Comparison of ENCODE assay signal across 12 mouse cellular contexts in the genomic region with DNA sequence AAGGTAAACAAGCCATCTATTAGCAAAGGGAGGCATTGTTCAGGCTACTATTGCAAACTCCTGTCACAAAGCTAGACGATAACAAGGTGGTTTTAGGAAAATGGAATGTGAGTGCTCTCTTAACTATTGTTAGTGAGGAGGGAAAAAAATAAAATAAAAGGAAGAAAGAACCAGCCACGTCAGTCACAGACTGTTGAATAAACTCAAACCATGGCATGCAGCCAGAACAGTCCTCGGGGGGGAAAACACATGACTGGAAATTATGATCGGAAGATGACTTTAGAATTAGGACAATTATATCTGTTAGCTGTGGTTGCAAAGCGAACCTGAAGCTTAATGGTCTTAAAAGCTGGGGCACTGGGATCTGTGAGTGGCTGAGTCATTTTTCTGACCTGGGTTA.
"Had no signal": no experiment of that assay in that cellular context is flagged by ENCODE, and none has a peak within 500 bp of the region (broad histone marks: within the 10 kb centered on the region; RNA-seq: fewer than 3 reads in every experiment).

No protein-coding gene starts in this region.

- H3K4me3 ChIP-seq: layer of hippocampus, adult 2 months; limb, embryonic 10.5 days; liver, embryonic 15.5 days; lung, embryonic 15.5 days; megakaryocyte, embryonic 14.5 days had no signal

- H3K27me3 ChIP-seq: liver, embryonic 15.5 days; lung, embryonic 15.5 days; megakaryocyte, embryonic 14.5 days had no signal

- DNase-seq: kidney, postnatal 10 days; kidney, postnatal 4 days; right cerebral cortex, postnatal 14 days; thymus, postnatal 4 days had no signal

- H3K9ac ChIP-seq: liver, embryonic 15.5 days; lung, embryonic 15.5 days had no signal

- H3K4me1 ChIP-seq: limb, embryonic 10.5 days; liver, embryonic 15.5 days; lung, embryonic 15.5 days; megakaryocyte, embryonic 14.5 days had no signal

- H3K27ac ChIP-seq: layer of hippocampus, adult 2 months; limb, embryonic 10.5 days; liver, embryonic 15.5 days; lung, embryonic 15.5 days; macrophage had no signal

- H3K36me3 ChIP-seq: limb, embryonic 10.5 days; liver, embryonic 15.5 days; lung, embryonic 15.5 days had no signal

- H3K9me3 ChIP-seq: limb, embryonic 10.5 days; liver, embryonic 15.5 days; lung, embryonic 15.5 days had no signal

- H3K4me2 ChIP-seq: liver, embryonic 11.5 days; liver, embryonic 15.5 days; lung, embryonic 15.5 days; midbrain, embryonic 11.5 days had no signal
